ENCODE assay signal across 34 mouse cellular contexts in the genomic region with DNA sequence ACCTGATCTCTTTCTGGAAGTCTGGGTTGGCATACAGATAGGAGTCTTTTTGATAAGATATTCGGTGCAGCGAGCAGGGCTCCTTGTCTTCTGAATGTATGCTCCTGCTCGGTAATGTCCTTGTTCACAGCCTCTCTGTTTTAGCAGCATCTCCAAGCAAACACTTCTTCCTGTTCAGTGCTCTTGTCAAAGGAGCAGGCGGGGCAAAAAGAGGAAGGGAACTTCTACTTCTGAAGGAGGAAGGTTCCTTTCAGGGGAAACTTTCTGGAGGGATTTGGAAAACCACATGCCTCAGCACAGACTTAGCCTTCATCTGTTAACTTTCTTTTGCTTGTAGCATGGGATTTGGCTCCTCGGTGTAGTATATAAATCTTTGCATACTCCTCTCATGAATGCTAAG. TPM values are rescaled to one million over a fixed set of nuclear protein-coding genes. Genes with fewer than 3 reads are reported as not detected.
A peak's percentile ranks its signal among the peaks of the same experiment; 100 is the strongest.
DNase-seq lines count a peak whose midpoint lies in the region; ATAC-seq and TF ChIP-seq lines count a peak whose summit lies in the region.
"Had no signal": no experiment of that assay in that cellular context is flagged by ENCODE, and none has a peak within 500 bp of the region (broad histone marks: within the 10 kb centered on the region; RNA-seq: fewer than 3 reads in every experiment).

A gene (minus strand): TSS at position 177 of the 400 bp plus-strand sequence.

- H3K4me3 ChIP-seq in liver, embryonic 15.5 days (replicated peaks), result peak within 1 kb of the TSS; percentile 24
- H3K4me3 ChIP-seq in liver, embryonic 11.5 days (ENCODE audit: low read depth, low read length), result no peak within 1 kb of the TSS
- peak within 1 kb of the TSS; percentile 66 for H3K4me3 ChIP-seq in bone marrow, adult 2 months (replicated peaks; ENCODE audit: control insufficient read depth, low read depth, low read length)
- H3K4me3 ChIP-seq in kidney, embryonic 16.5 days (ENCODE audit: low read length), result no peak within 1 kb of the TSS
- H3K4me3 ChIP-seq in kidney, adult 2 months (ENCODE audit: insufficient read depth, low read depth, low read length), result no peak within 1 kb of the TSS
- H3K4me3 ChIP-seq: forebrain, embryonic 10.5 days; heart, embryonic 13.5 days; hindbrain, embryonic 12.5 days; left cerebral cortex, adult 2 months; limb, embryonic 12.5 days; liver, embryonic 13.5 days; lung, embryonic 15.5 days; midbrain, embryonic 13.5 days had no signal

- TF ChIP-seq POLR2A in bone marrow, adult 2 months (IDR thresholded peaks at IDR 0.05; ENCODE audit: borderline replicate concordance, control insufficient read depth, low read depth, low read length), result no peak
- TF ChIP-seq POLR2A in kidney, adult 2 months (IDR thresholded peaks at IDR 0.05; ENCODE audit: low read depth, low read length), result no peak

- ATAC-seq in liver, embryonic 15.5 days (ENCODE audit: insufficient read depth), result no peak
- no peak for ATAC-seq in liver, embryonic 11.5 days (replicated peaks; ENCODE audit: low FRiP score)
- no peak for ATAC-seq in erythroblast, adult 5-6 weeks (replicated peaks; ENCODE audit: low FRiP score, poor library complexity, severe bottlenecking)
- peak; percentile 77 for ATAC-seq in megakaryocyte, adult 5-6 weeks (ENCODE audit: poor library complexity, severe bottlenecking)
- no peak for ATAC-seq in kidney, embryonic 16.5 days (ENCODE audit: low FRiP score, low TSS enrichment)
- ATAC-seq: activated CD4-positive, CD25-positive, alpha-beta regulatory T cell, adult 4 months; forebrain, embryonic 16.5 days; intestine, embryonic 16.5 days; midbrain, embryonic 13.5 days had no signal

- WGBS in liver, embryonic 15.5 days (ENCODE audit: insufficient replicate concordance), result 26% methylated on average over 5 of the region's 5 CpGs
- 48% methylated on average over 5 of the region's 5 CpGs for WGBS in liver, embryonic 11.5 days
- 14% methylated on average over 5 of the region's 5 CpGs for WGBS in bone marrow, adult 2 months
- whole genome bisulfite sequencing in kidney, embryonic 16.5 days, result 80% methylated on average over 5 of the region's 5 CpGs
- 79% methylated on average over 5 of the region's 5 CpGs for WGBS in kidney, adult 2 months

- no peak for TF ChIP-seq CTCF in bone marrow, adult 2 months (IDR thresholded peaks at IDR 0.05; ENCODE audit: control insufficient read depth, insufficient read depth, low read length)
- TF ChIP-seq CTCF in kidney, adult 2 months (conservative IDR thresholded peaks at IDR 0.05; ENCODE audit: insufficient read depth, insufficient read length, low read depth, low read length), result no peak

- no peak within 1 kb of the TSS for H3K27ac ChIP-seq in liver, embryonic 15.5 days (replicated peaks)
- H3K27ac ChIP-seq in liver, embryonic 11.5 days (ENCODE audit: low read depth, low read length), result no peak within 1 kb of the TSS
- no peak within 1 kb of the TSS for H3K27ac ChIP-seq in bone marrow, adult 2 months (ENCODE audit: control insufficient read depth, insufficient read depth, low read depth, low read length, poor library complexity)
- no peak within 1 kb of the TSS for H3K27ac ChIP-seq in kidney, embryonic 16.5 days (ENCODE audit: low read length)
- H3K27ac ChIP-seq in kidney, adult 2 months (ENCODE audit: insufficient read depth, low read depth, low read length), result no peak within 1 kb of the TSS
- H3K27ac ChIP-seq: forebrain, embryonic 10.5 days; heart, embryonic 13.5 days; hindbrain, embryonic 12.5 days; left cerebral cortex, adult 2 months; limb, embryonic 12.5 days; liver, embryonic 13.5 days; lung, embryonic 15.5 days; midbrain, embryonic 13.5 days had no signal

- H3K36me3 ChIP-seq in liver, embryonic 15.5 days (replicated peaks), result no peaks in the 10 kb centered on the region
- no peaks in the 10 kb centered on the region for H3K36me3 ChIP-seq in liver, embryonic 11.5 days (ENCODE audit: control insufficient read depth, insufficient read depth, low read length)
- H3K36me3 ChIP-seq in kidney, embryonic 16.5 days (ENCODE audit: insufficient read depth, low read length), result no peaks in the 10 kb centered on the region
- no peaks in the 10 kb centered on the region for H3K36me3 ChIP-seq in kidney, adult 2 months (ENCODE audit: control insufficient read depth, insufficient read depth, low read length)
- H3K36me3 ChIP-seq: forebrain, embryonic 10.5 days; heart, embryonic 13.5 days; hindbrain, embryonic 12.5 days; limb, embryonic 12.5 days; liver, embryonic 13.5 days; lung, embryonic 15.5 days; midbrain, embryonic 13.5 days had no signal

- no peak within 1 kb of the TSS for H3K4me2 ChIP-seq in liver, embryonic 15.5 days
- H3K4me2 ChIP-seq in liver, embryonic 11.5 days, result no peak within 1 kb of the TSS
- H3K4me2 ChIP-seq in kidney, embryonic 16.5 days (replicated peaks; ENCODE audit: low read depth, low read length), result no peak within 1 kb of the TSS
- H3K4me2 ChIP-seq: heart, embryonic 13.5 days; hindbrain, embryonic 12.5 days; limb, embryonic 12.5 days; liver, embryonic 13.5 days; lung, embryonic 15.5 days; midbrain, embryonic 13.5 days had no signal

- DNase-seq in liver, embryonic 11.5 days (ENCODE audit: low spot score), result no peak
- no peak for DNase-seq in cerebellum, postnatal 10 days
- no peak for DNase-seq in kidney, adult 2 months
- DNase-seq: adrenal gland, adult 2 months; adrenal gland, postnatal 36 days; B cell, adult 2 months; cerebellum, adult 11 months; cerebellum, adult 9-10 months; gastrocnemius, postnatal 14 days; heart, adult 11 months; heart, postnatal 10 days; kidney, adult 9 months; kidney, postnatal 14 days; layer of hippocampus, adult 9-11 months; liver, embryonic 13.5 days; retina, postnatal 1 day; right cerebral cortex, postnatal 14 days; thymus, postnatal 4 days had no signal

- H3K9ac ChIP-seq in liver, embryonic 15.5 days, result no peak within 1 kb of the TSS
- H3K9ac ChIP-seq in liver, embryonic 11.5 days (ENCODE audit: low read depth, low read length), result no peak within 1 kb of the TSS
- H3K9ac ChIP-seq in kidney, embryonic 16.5 days (replicated peaks; ENCODE audit: low read length), result no peak within 1 kb of the TSS
- H3K9ac ChIP-seq: heart, embryonic 13.5 days; hindbrain, embryonic 12.5 days; limb, embryonic 12.5 days; liver, embryonic 13.5 days; lung, embryonic 15.5 days; midbrain, embryonic 13.5 days had no signal

- H3K9me3 ChIP-seq in liver, embryonic 15.5 days (replicated peaks), result no peaks in the 10 kb centered on the region
- no peaks in the 10 kb centered on the region for H3K9me3 ChIP-seq in liver, embryonic 11.5 days (ENCODE audit: control insufficient read depth, low read length)
- no peaks in the 10 kb centered on the region for H3K9me3 ChIP-seq in kidney, embryonic 16.5 days (ENCODE audit: low read length)
- H3K9me3 ChIP-seq: forebrain, embryonic 10.5 days; heart, embryonic 13.5 days; hindbrain, embryonic 12.5 days; limb, embryonic 12.5 days; liver, embryonic 13.5 days; lung, embryonic 15.5 days; midbrain, embryonic 13.5 days had no signal

- no peaks in the 10 kb centered on the region for H3K4me1 ChIP-seq in liver, embryonic 15.5 days (replicated peaks)
- no peaks in the 10 kb centered on the region for H3K4me1 ChIP-seq in liver, embryonic 11.5 days (replicated peaks; ENCODE audit: control insufficient read depth, insufficient read depth, low read length)
- no peaks in the 10 kb centered on the region; the same call in 1 of the 2 replicates for H3K4me1 ChIP-seq in bone marrow, adult 2 months (ENCODE audit: control insufficient read depth, insufficient read depth, low read length)
- H3K4me1 ChIP-seq in kidney, embryonic 16.5 days (ENCODE audit: insufficient read depth, low read length), result no peaks in the 10 kb centered on the region
- no peaks in the 10 kb centered on the region for H3K4me1 ChIP-seq in kidney, adult 2 months (ENCODE audit: control insufficient read depth, insufficient read depth, low read length)
- H3K4me1 ChIP-seq: forebrain, embryonic 10.5 days; heart, embryonic 13.5 days; hindbrain, embryonic 12.5 days; limb, embryonic 12.5 days; liver, embryonic 13.5 days; lung, embryonic 15.5 days; midbrain, embryonic 13.5 days had no signal

- no peaks in the 10 kb centered on the region for H3K27me3 ChIP-seq in liver, embryonic 15.5 days
- no peaks in the 10 kb centered on the region for H3K27me3 ChIP-seq in liver, embryonic 11.5 days (replicated peaks; ENCODE audit: control insufficient read depth, insufficient read depth, low read length)
- no peaks in the 10 kb centered on the region for H3K27me3 ChIP-seq in kidney, embryonic 16.5 days (ENCODE audit: insufficient read depth, low read length)
- H3K27me3 ChIP-seq in kidney, adult 2 months (replicated peaks; ENCODE audit: control insufficient read depth, insufficient read depth, low read length), result no peaks in the 10 kb centered on the region
- H3K27me3 ChIP-seq: heart, embryonic 13.5 days; hindbrain, embryonic 12.5 days; limb, embryonic 12.5 days; liver, embryonic 13.5 days; lung, embryonic 15.5 days; midbrain, embryonic 13.5 days had no signal

RNA-seq across cellular contexts. Expression of the gene that starts here (rescaled TPM):
- 10.3 and 11.1 TPM in 2 replicates for polyA plus RNA-seq in liver, embryonic 15.5 days (2015; fragmentation: Nextera tagmentation; extraction: Ambion mirVana)
- 2.5 and 3.4 TPM in 2 replicates for polyA plus RNA-seq in liver, embryonic 11.5 days (2014; fragmentation: Nextera tagmentation; extraction: Ambion mirVana)
- polyA plus RNA-seq in bone marrow, adult 2 months (2011; ENCODE audit: insufficient read depth, insufficient read length, low replicate concordance, missing spikeins), result 7.8 and 29.5 TPM in 2 replicates
- total RNA-seq in erythroblast, adult 5-6 weeks (2015; ENCODE audit: low replicate concordance), result 40.3 and 55.6 TPM in 2 replicates
- total RNA-seq in erythroblast, adult 5-6 weeks (2017; ENCODE audit: low replicate concordance), result 32.6 and 35.8 TPM in 2 replicates
- 178 and 181 TPM in 2 replicates for total RNA-seq in megakaryocyte, adult 5-6 weeks (2015)
- total RNA-seq in megakaryocyte, adult 5-6 weeks (2017), result 198 and 208 TPM in 2 replicates
- 0.30 and 0.31 TPM in 2 replicates for polyA plus RNA-seq in kidney, embryonic 16.5 days (2015; fragmentation: Nextera tagmentation; extraction: Ambion mirVana)
- polyA plus RNA-seq in kidney, adult 2 months (2012; rRNA removed), result 0.07 and 0.52 TPM in 2 replicates
- polyA plus RNA-seq: activated CD4-positive, CD25-positive, alpha-beta regulatory T cell, adult 4 months; adrenal gland, adult 2 months; testis, adult 2 months had no signal

Comparison
In these comparisons a context has a peak if more than half of its experiments do, and no peak if none do; other contexts are left out.
1. H3K4me3 ChIP-seq: peak in liver, embryonic 15.5 days (single experiment) and bone marrow, adult 2 months (single experiment); none in liver, embryonic 11.5 days (single experiment), kidney, embryonic 16.5 days (single experiment) and kidney, adult 2 months (single experiment).